Mouse (Mus musculus): Measurements from ENCODE around the gene Ap1m2. TPM values are rescaled to one million over a fixed set of nuclear protein-coding genes. Genes with fewer than 3 reads are reported as not detected.

Gene Ap1m2
- polyA plus RNA-seq, 1 experiment from 2014 or later, result 53.3 TPM

GRCm38 (mm10) chr9:21336491-21336890, 24.4 kb upstream of the Ap1m2 start:
- Histone ChIP-seq H3K36me3 (peaks cover 6% of the 10 kb centered on the region; the same call in 1 of the 2 replicates), H3K4me1 (peaks cover 30% of the 10 kb centered on the region), H3K9ac (no peak overlapping the region), H3K4me2 (no peak overlapping the region), H3K27ac (no peak overlapping the region), H3K9me3 (no peaks in the 10 kb centered on the region), H3K4me3 (no peak overlapping the region), H3K27me3 (no peaks in the 10 kb centered on the region)
- 76% methylated on average over 8 of the region's 8 CpGs for WGBS
- ATAC-seq (ENCODE audit: borderline replicate concordance, extremely low read depth, low FRiP score, low TSS enrichment), result no peak

GRCm38 (mm10) chr9:21335391-21335790, 23.3 kb upstream of the Ap1m2 start:
- Histone ChIP-seq H3K4me1 (peaks cover 31% of the 10 kb centered on the region), H3K27ac (0 out of 2 replicates have a peak overlapping the region, but pooled peaks have one; percentile 2), H3K4me3 (no peak overlapping the region), H3K27me3 (no peaks in the 10 kb centered on the region), H3K9me3 (no peaks in the 10 kb centered on the region), H3K4me2 (no peak overlapping the region), H3K36me3 (0 out of 2 replicates have a peak, but pooled peaks cover 4% of the 10 kb centered on the region), H3K9ac (no peak overlapping the region)
- ATAC-seq (ENCODE audit: borderline replicate concordance, extremely low read depth, low FRiP score, low TSS enrichment), result no peak
- 62% methylated on average over 4 of the region's 4 CpGs for WGBS

- H3K4me3 ChIP-seq, result no peak overlapping the region
- peaks cover 37% of the 10 kb centered on the region for H3K4me1 ChIP-seq
- H3K27me3 ChIP-seq, result no peaks in the 10 kb centered on the region
- no peak overlapping the region for H3K27ac ChIP-seq
- ATAC-seq (ENCODE audit: borderline replicate concordance, extremely low read depth, low FRiP score, low TSS enrichment), result no peak
- H3K9me3 ChIP-seq, result no peaks in the 10 kb centered on the region
- no peak overlapping the region for H3K4me2 ChIP-seq
- H3K9ac ChIP-seq, result no peak overlapping the region
- H3K36me3 ChIP-seq, result 0 out of 2 replicates have a peak, but pooled peaks cover 1% of the 10 kb centered on the region
Observed at GRCm38 (mm10) chr9:21334747-21335146, 22.6 kb upstream of the Ap1m2 start.

- no peaks in the 10 kb centered on the region for H3K36me3 ChIP-seq
- no peaks in the 10 kb centered on the region for H3K27me3 ChIP-seq
- H3K4me1 ChIP-seq, result peaks cover 44% of the 10 kb centered on the region
- H3K27ac ChIP-seq, result peak overlapping the region; percentile 85
- no peak overlapping the region for H3K4me3 ChIP-seq
- H3K9ac ChIP-seq, result no peak overlapping the region
- ATAC-seq (ENCODE audit: borderline replicate concordance, extremely low read depth, low FRiP score, low TSS enrichment), result no peak
- 75% methylated on average over 1 of the region's 1 CpGs for WGBS
- no peaks in the 10 kb centered on the region for H3K9me3 ChIP-seq
- no peak overlapping the region for H3K4me2 ChIP-seq
Observed at GRCm38 (mm10) chr9:21333523-21333922, 21.4 kb upstream of the Ap1m2 start.

GRCm38 (mm10) chr9:21332161-21333061, 20.3 kb upstream of the Ap1m2 start:
- Histone ChIP-seq H3K4me2 (no peak overlapping the region), H3K27ac (peak overlapping the region; percentile 85), H3K27me3 (no peaks in the 10 kb centered on the region), H3K36me3 (no peaks in the 10 kb centered on the region), H3K9ac (no peak overlapping the region), H3K4me1 (peaks cover 49% of the 10 kb centered on the region), H3K4me3 (no peak overlapping the region), H3K9me3 (no peaks in the 10 kb centered on the region)
- peak; percentile 71 for ATAC-seq (ENCODE audit: borderline replicate concordance, extremely low read depth, low FRiP score, low TSS enrichment)
- 40% methylated on average over 9 of the region's 9 CpGs for WGBS

GRCm38 (mm10) chr9:21331365-21332140, 19.4 kb upstream of the Ap1m2 start:
- Histone ChIP-seq H3K4me3 (no peak overlapping the region), H3K9me3 (no peaks in the 10 kb centered on the region), H3K4me1 (peaks cover 45% of the 10 kb centered on the region), H3K27me3 (no peaks in the 10 kb centered on the region), H3K9ac (no peak overlapping the region), H3K36me3 (0 out of 2 replicates have a peak, but pooled peaks cover under 1% of the 10 kb centered on the region), H3K27ac (peak overlapping the region; percentile 85), H3K4me2 (no peak overlapping the region)
- ATAC-seq (ENCODE audit: borderline replicate concordance, extremely low read depth, low FRiP score, low TSS enrichment), result no peak
- WGBS, result 74% methylated on average over 12 of the region's 12 CpGs

GRCm38 (mm10) chr9:21329699-21330289, 17.7 kb upstream of the Ap1m2 start:
- WGBS, result 87% methylated on average over 10 of the region's 10 CpGs
- H3K36me3 ChIP-seq, result 0 out of 2 replicates have a peak, but pooled peaks cover 2% of the 10 kb centered on the region
- H3K4me2 ChIP-seq, result no peak overlapping the region
- peaks cover 42% of the 10 kb centered on the region for H3K4me1 ChIP-seq
- H3K9me3 ChIP-seq, result no peaks in the 10 kb centered on the region
- no peak overlapping the region for H3K4me3 ChIP-seq
- H3K27me3 ChIP-seq, result no peaks in the 10 kb centered on the region
- no peak overlapping the region for H3K9ac ChIP-seq
- no peak for ATAC-seq (ENCODE audit: borderline replicate concordance, extremely low read depth, low FRiP score, low TSS enrichment)
- peak overlapping the region; percentile 39 for H3K27ac ChIP-seq

GRCm38 (mm10) chr9:21329041-21329440, 16.9 kb upstream of the Ap1m2 start:
- WGBS, result 21% methylated on average over 3 of the region's 5 CpGs
- 0 out of 2 replicates have a peak, but pooled peaks cover 2% of the 10 kb centered on the region for H3K36me3 ChIP-seq
- H3K9ac ChIP-seq, result no peak overlapping the region
- no peaks in the 10 kb centered on the region for H3K9me3 ChIP-seq
- H3K27ac ChIP-seq, result peak overlapping the region; percentile 58
- peak; percentile 49; the same call in 1 of the 2 replicates for ATAC-seq (ENCODE audit: borderline replicate concordance, extremely low read depth, low FRiP score, low TSS enrichment)
- no peak overlapping the region for H3K4me2 ChIP-seq
- H3K27me3 ChIP-seq, result no peaks in the 10 kb centered on the region
- peaks cover 42% of the 10 kb centered on the region for H3K4me1 ChIP-seq
- no peak overlapping the region for H3K4me3 ChIP-seq

- ATAC-seq (ENCODE audit: borderline replicate concordance, extremely low read depth, low FRiP score, low TSS enrichment), result no peak
- H3K4me2 ChIP-seq, result no peak overlapping the region
- no peaks in the 10 kb centered on the region for H3K9me3 ChIP-seq
- peaks cover 38% of the 10 kb centered on the region for H3K4me1 ChIP-seq
- H3K36me3 ChIP-seq, result 0 out of 2 replicates have a peak, but pooled peaks cover 2% of the 10 kb centered on the region
- no peak overlapping the region for H3K9ac ChIP-seq
- H3K4me3 ChIP-seq, result no peak overlapping the region
- no peaks in the 10 kb centered on the region for H3K27me3 ChIP-seq
- WGBS, result 76% methylated on average over 3 of the region's 3 CpGs
- H3K27ac ChIP-seq, result no peak overlapping the region
Observed at GRCm38 (mm10) chr9:21328041-21328440, 15.9 kb upstream of the Ap1m2 start.

GRCm38 (mm10) chr9:21327569-21327968, 15.4 kb upstream of the Ap1m2 start:
- H3K27me3 ChIP-seq, result no peaks in the 10 kb centered on the region
- no peak overlapping the region for H3K4me3 ChIP-seq
- H3K9me3 ChIP-seq, result no peaks in the 10 kb centered on the region
- no peak for ATAC-seq (ENCODE audit: borderline replicate concordance, extremely low read depth, low FRiP score, low TSS enrichment)
- H3K4me1 ChIP-seq, result peaks cover 33% of the 10 kb centered on the region
- H3K4me2 ChIP-seq, result no peak overlapping the region
- no peak overlapping the region for H3K27ac ChIP-seq
- 60% methylated on average over 3 of the region's 3 CpGs for WGBS
- H3K36me3 ChIP-seq, result 0 out of 2 replicates have a peak, but pooled peaks cover 2% of the 10 kb centered on the region
- H3K9ac ChIP-seq, result no peak overlapping the region

GRCm38 (mm10) chr9:21324269-21324668, 12.1 kb upstream of the Ap1m2 start:
- Histone ChIP-seq H3K36me3 (0 out of 2 replicates have a peak, but pooled peaks cover 2% of the 10 kb centered on the region), H3K9me3 (no peaks in the 10 kb centered on the region), H3K9ac (no peak overlapping the region), H3K27ac (0 out of 2 replicates have a peak overlapping the region, but pooled peaks have one; percentile 4), H3K4me3 (no peak overlapping the region), H3K4me2 (no peak overlapping the region), H3K27me3 (no peaks in the 10 kb centered on the region), H3K4me1 (peaks cover 34% of the 10 kb centered on the region)
- ATAC-seq (ENCODE audit: borderline replicate concordance, extremely low read depth, low FRiP score, low TSS enrichment), result no peak
- WGBS, result 81% methylated on average over 11 of the region's 11 CpGs

Data from lung, embryonic 15.5 days (tissue).